Mouse (Mus musculus): Measurements from ENCODE around the gene Rlf. TPM values are rescaled to one million over a fixed set of nuclear protein-coding genes. Genes with fewer than 3 reads are reported as not detected.
"Not testable (repeated sequence)": the region's sequence is repeated elsewhere in the genome, so short reads cannot be mapped to it uniquely, and the experiment has no call there.

The Rlf gene
- polyA plus RNA-seq, 1 experiment from 2014 or later: 25.3 TPM

DNA sequence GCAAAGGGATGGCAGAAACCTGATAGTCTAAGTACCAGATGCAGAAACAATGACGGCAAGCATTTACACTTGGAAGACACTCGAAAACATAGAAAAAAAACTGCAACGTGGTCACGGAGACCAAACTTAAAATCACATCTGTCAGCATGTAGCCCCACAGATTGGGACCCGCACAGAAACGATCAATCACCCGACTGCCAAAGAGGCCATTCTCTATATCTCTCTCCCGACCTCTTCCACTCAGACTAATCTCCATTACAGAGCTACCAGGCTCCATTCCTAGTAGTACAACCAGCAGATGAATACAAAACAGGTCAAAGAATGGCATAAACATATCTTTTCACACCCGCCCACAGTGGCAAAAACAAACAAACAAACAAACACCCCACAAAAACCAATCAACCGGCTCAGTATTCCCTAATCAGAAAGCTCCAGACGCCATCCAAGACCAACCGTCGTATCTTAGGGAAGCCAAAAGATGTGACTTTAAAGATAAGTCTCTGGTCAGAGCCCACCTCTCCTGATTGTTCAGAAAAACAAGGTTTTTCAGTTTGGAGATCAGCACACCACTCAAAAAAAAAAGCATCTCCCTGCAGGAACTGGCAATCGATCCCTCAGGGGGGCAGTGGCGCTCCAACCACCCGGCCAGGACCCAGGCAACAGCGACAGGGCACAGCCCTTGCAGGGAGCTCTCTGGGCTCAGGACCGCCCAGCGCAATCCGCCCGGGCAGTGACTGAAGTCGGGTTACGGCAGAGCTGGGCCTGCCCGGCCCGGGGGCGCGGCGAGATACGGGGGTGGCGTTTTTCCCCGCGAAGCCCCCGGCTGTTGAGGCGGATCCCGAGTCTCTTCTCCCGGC, 720 bp downstream of the Rlf start:
- Histone ChIP-seq H3K4me2 (peak overlapping the region; percentile 75), H3K9me3 (no peaks in the 10 kb centered on the region), H3K27ac (replicated peaks) (peak overlapping the region; percentile 94), H3K4me3 (peak overlapping the region; percentile 76), H3K27me3 (0 out of 2 replicates have a peak, but pooled peaks cover 3% of the 10 kb centered on the region), H3K36me3 (no peaks in the 10 kb centered on the region), H3K9ac (peak overlapping the region; percentile 85), H3K4me1 (replicated peaks) (peaks cover 28% of the 10 kb centered on the region)
- ATAC-seq (ENCODE audit: low FRiP score, low read depth): peak; percentile 78; the same call in 1 of the 2 replicates
- WGBS: 2% methylated on average over 35 of the region's 36 CpGs

DNA sequence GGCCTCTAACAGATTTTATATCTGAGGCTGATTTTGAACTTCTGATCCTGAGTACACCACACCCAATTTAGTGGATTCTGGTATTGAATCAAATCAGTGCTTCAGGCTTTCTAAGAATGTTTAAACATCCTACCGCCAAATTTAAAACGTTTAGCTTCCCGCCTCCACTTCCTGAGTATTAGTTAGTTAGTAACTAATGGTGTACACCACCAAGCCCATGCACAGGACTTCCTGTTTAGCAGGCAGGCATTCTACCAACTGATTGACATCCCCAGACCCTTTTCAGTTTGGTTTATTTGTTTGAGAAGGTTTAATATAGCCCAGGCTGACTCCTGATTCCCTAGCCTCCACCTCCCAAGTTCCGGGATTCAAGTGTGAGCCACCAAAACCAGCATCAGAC, 6.0 kb downstream of the Rlf start:
- ATAC-seq (ENCODE audit: low FRiP score, low read depth): no peak
- H3K36me3 ChIP-seq: no peaks in the 10 kb centered on the region
- WGBS: 95% methylated on average over 4 of the region's 4 CpGs

GRCm38 (mm10) chr4:121197856-121198255, 17.0 kb downstream of the Rlf start:
- H3K9me3 ChIP-seq: no peaks in the 10 kb centered on the region
- 82% methylated on average over 4 of the region's 4 CpGs for WGBS
- no peak overlapping the region for H3K4me2 ChIP-seq
- no peak for ATAC-seq (ENCODE audit: low FRiP score, low read depth)
- H3K4me3 ChIP-seq: no peak overlapping the region
- no peak overlapping the region for H3K27ac ChIP-seq (replicated peaks)
- H3K4me1 ChIP-seq (replicated peaks): no peaks in the 10 kb centered on the region
- no peaks in the 10 kb centered on the region for H3K27me3 ChIP-seq
- no peak overlapping the region for H3K9ac ChIP-seq
- no peaks in the 10 kb centered on the region for H3K36me3 ChIP-seq

More for the DNA sequence above, 6.0 kb downstream of the Rlf start:
- Histone ChIP-seq H3K4me2 (no peak overlapping the region), H3K9ac (no peak overlapping the region), H3K4me1 (replicated peaks) (peaks cover 22% of the 10 kb centered on the region), H3K9me3 (no peaks in the 10 kb centered on the region), H3K27ac (replicated peaks) (no peak overlapping the region), H3K27me3 (no peaks in the 10 kb centered on the region), H3K4me3 (no peak overlapping the region)

DNA sequence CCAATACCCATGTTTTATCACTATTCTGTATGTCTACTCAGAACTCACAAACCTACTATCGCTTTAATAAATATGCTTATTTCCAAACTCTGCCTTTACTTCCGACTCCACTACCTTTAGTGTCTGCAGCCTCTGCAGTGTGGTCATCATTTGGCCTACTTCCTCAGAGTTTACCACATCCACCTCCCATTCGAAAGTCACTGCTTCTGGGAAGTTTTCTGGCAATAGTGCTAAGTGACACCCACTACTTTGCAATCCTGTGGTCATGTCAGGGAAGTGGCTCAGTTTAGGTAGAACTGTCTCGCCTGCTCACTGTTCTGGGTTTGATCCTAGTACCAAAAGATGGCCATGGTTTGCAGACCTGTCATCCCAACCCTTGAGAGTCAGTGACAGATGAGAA, 17.9 kb downstream of the Rlf start:
- H3K4me3 ChIP-seq: no peak overlapping the region
- H3K27ac ChIP-seq (replicated peaks): no peak overlapping the region
- no peaks in the 10 kb centered on the region for H3K36me3 ChIP-seq
- no peak for ATAC-seq (ENCODE audit: low FRiP score, low read depth)
- H3K4me2 ChIP-seq: no peak overlapping the region
- H3K27me3 ChIP-seq: no peaks in the 10 kb centered on the region
- 94% methylated on average over 4 of the region's 4 CpGs for WGBS
- H3K9ac ChIP-seq: no peak overlapping the region
- no peaks in the 10 kb centered on the region for H3K9me3 ChIP-seq
- no peaks in the 10 kb centered on the region for H3K4me1 ChIP-seq (replicated peaks)

GRCm38 (mm10) chr4:121196205-121196604, 18.7 kb downstream of the Rlf start:
- H3K9ac ChIP-seq: no peak overlapping the region
- H3K9me3 ChIP-seq: no peaks in the 10 kb centered on the region
- no peak for ATAC-seq (ENCODE audit: low FRiP score, low read depth)
- no peak overlapping the region for H3K4me2 ChIP-seq
- H3K36me3 ChIP-seq: no peaks in the 10 kb centered on the region
- no peak overlapping the region for H3K27ac ChIP-seq (replicated peaks)
- H3K4me3 ChIP-seq: no peak overlapping the region
- 95% methylated on average over 2 of the region's 2 CpGs for WGBS
- no peaks in the 10 kb centered on the region for H3K27me3 ChIP-seq
- H3K4me1 ChIP-seq (replicated peaks): no peaks in the 10 kb centered on the region

GRCm38 (mm10) chr4:121194736-121195135, 20.1 kb downstream of the Rlf start:
- Histone ChIP-seq H3K27ac (replicated peaks) (no peak overlapping the region), H3K4me1 (replicated peaks) (no peaks in the 10 kb centered on the region), H3K9ac (no peak overlapping the region), H3K36me3 (no peaks in the 10 kb centered on the region), H3K9me3 (no peaks in the 10 kb centered on the region), H3K27me3 (no peaks in the 10 kb centered on the region), H3K4me2 (no peak overlapping the region), H3K4me3 (no peak overlapping the region)
- no peak for ATAC-seq (ENCODE audit: low FRiP score, low read depth)

- Histone ChIP-seq H3K4me2 (no peak overlapping the region), H3K4me3 (no peak overlapping the region), H3K27me3 (no peaks in the 10 kb centered on the region), H3K4me1 (replicated peaks) (no peaks in the 10 kb centered on the region), H3K9ac (no peak overlapping the region), H3K9me3 (no peaks in the 10 kb centered on the region), H3K36me3 (peaks cover 5% of the 10 kb centered on the region), H3K27ac (replicated peaks) (no peak overlapping the region)
- WGBS: 97% methylated on average over 2 of the region's 2 CpGs
- no peak for ATAC-seq (ENCODE audit: low FRiP score, low read depth)
Observed at GRCm38 (mm10) chr4:121192306-121192705, 22.6 kb downstream of the Rlf start.

DNA sequence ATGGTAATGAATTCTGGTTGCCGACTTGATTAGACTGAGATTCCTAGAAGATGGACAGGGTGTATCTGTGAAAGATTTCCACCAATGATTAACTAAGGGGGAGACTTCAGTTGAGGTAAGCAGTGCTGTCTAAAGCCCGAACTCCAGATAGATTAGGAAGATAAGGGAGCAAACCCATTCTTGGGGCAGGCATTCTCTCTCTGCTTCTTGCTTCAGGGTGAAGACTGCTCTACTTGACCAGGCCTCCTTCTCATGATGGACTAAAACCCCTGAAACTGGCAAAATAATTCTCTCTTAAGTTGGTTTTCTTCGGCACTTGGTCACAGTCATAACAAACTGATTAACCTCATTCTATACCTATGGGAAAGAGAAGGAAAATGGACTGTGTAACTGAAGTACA, 25.5 kb downstream of the Rlf start:
- H3K4me2 ChIP-seq: no peak overlapping the region
- no peaks in the 10 kb centered on the region for H3K27me3 ChIP-seq
- no peaks in the 10 kb centered on the region for H3K9me3 ChIP-seq
- H3K4me3 ChIP-seq: no peak overlapping the region
- H3K36me3 ChIP-seq: peaks cover 7% of the 10 kb centered on the region
- 92% methylated on average over 3 of the region's 3 CpGs for WGBS
- H3K4me1 ChIP-seq (replicated peaks): no peaks in the 10 kb centered on the region
- H3K27ac ChIP-seq (replicated peaks): no peak overlapping the region
- H3K9ac ChIP-seq: no peak overlapping the region
- ATAC-seq (ENCODE audit: low FRiP score, low read depth): no peak

GRCm38 (mm10) chr4:121179669-121180068, 35.2 kb downstream of the Rlf start:
- H3K9ac ChIP-seq: no peak overlapping the region
- H3K27ac ChIP-seq (replicated peaks): no peak overlapping the region
- H3K4me2 ChIP-seq: no peak overlapping the region
- no peak for ATAC-seq (ENCODE audit: low FRiP score, low read depth)
- WGBS: 99% methylated on average over 3 of the region's 3 CpGs
- H3K27me3 ChIP-seq: no peaks in the 10 kb centered on the region
- H3K4me1 ChIP-seq (replicated peaks): no peaks in the 10 kb centered on the region
- no peaks in the 10 kb centered on the region for H3K9me3 ChIP-seq
- H3K36me3 ChIP-seq: peaks cover 27% of the 10 kb centered on the region
- H3K4me3 ChIP-seq: no peak overlapping the region

- ATAC-seq (ENCODE audit: low FRiP score, low read depth): no peak
- Histone ChIP-seq H3K4me3 (no peak overlapping the region), H3K36me3 (peaks cover 57% of the 10 kb centered on the region), H3K27ac (replicated peaks) (no peak overlapping the region), H3K27me3 (no peaks in the 10 kb centered on the region), H3K4me2 (no peak overlapping the region), H3K9me3 (no peaks in the 10 kb centered on the region), H3K9ac (no peak overlapping the region), H3K4me1 (replicated peaks) (no peaks in the 10 kb centered on the region)
- WGBS: 99% methylated on average over 2 of the region's 2 CpGs
Observed at GRCm38 (mm10) chr4:121167656-121168055, 47.2 kb downstream of the Rlf start.

GRCm38 (mm10) chr4:121166697-121167096, 48.2 kb downstream of the Rlf start:
- WGBS: 83% methylated on average over 3 of the region's 5 CpGs
- ATAC-seq (ENCODE audit: low FRiP score, low read depth); H3K4me2 ChIP-seq; H3K4me1 ChIP-seq (replicated peaks); H3K4me3 ChIP-seq; H3K27ac ChIP-seq (replicated peaks); H3K27me3 ChIP-seq; H3K9me3 ChIP-seq; H3K9ac ChIP-seq: not testable (repeated sequence)
- peaks cover 56% of the 10 kb centered on the region for H3K36me3 ChIP-seq

- no peaks in the 10 kb centered on the region for H3K4me1 ChIP-seq (replicated peaks)
- H3K4me3 ChIP-seq: no peak overlapping the region
- H3K9ac ChIP-seq: no peak overlapping the region
- no peaks in the 10 kb centered on the region for H3K27me3 ChIP-seq
- 96% methylated on average over 2 of the region's 2 CpGs for WGBS
- H3K36me3 ChIP-seq: peaks cover 38% of the 10 kb centered on the region
- ATAC-seq (ENCODE audit: low FRiP score, low read depth): no peak
- H3K27ac ChIP-seq (replicated peaks): no peak overlapping the region
- H3K9me3 ChIP-seq: no peaks in the 10 kb centered on the region
- H3K4me2 ChIP-seq: no peak overlapping the region
Observed at GRCm38 (mm10) chr4:121163501-121164030, 51.3 kb downstream of the Rlf start.

Data from hindbrain, embryonic 15.5 days (tissue).